Mouse (Mus musculus): ENCODE results near the gene Syn3.
"Not testable (repeated sequence)": the region's sequence is repeated elsewhere in the genome, so short reads cannot be mapped to it uniquely, and the experiment has no call there.

Syn3 gene

DNA sequence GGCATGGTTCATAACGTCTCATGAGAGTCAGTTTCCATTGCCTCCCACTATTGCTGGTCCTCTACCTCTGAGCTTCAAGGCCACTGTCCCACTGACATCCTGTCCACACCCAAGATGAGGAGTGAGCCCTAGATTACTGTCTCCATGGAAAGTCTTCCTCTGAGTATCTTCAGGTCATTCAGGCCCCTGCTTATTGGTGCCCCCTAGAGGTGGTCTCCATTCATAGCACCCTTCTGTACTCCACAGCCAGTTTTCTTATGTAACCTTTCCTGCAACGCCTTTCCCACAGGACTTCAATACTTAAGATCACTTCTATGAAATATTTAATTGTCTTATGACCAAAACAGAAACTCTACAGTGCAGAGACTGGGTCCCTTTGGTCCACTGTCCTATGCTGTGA lies 80.4 kb downstream of the Syn3 start:
- no peak for DNase-seq (ENCODE audit: low spot score)

DNA sequence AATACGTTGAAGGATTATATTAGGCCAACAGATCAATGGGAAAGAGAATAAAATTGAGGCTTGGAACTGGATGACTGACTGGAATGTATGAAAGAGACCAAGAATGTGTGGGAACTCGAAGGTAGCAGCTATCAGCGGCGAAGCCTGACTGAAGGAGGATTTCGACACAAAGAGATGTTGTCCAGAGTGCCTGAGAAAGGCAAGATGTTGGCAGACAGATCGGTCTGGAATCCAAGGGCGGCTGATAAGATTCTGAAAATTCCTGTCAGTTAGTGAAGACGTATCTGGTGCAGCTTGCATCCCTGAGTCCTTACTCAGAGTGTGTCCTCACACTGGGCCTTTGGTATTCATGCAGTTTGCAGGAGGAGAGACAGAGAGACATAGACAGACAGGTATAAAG lies 81.9 kb downstream of the Syn3 start:
- no peak for DNase-seq (ENCODE audit: low spot score)

DNA sequence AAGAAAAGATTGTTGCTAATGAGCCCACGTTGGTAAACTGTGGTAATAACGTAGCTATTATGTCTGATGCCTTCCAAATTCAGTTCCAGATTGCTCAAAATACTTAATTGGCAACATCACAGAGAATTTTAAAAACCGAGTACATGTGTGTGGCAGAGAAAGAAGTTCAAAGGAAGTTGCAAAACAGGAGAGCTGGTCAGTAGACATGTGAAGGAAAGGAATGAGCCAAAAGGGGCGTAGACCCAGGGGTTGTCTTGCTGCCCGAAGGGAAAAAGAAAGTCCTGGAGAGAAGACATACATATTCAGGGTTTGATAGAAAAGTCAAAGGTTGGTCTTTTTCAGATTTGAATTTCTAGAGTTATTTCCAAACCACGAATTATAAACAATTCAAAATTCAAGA lies 87.8 kb downstream of the Syn3 start:
- no peak for DNase-seq (ENCODE audit: low spot score)

DNA sequence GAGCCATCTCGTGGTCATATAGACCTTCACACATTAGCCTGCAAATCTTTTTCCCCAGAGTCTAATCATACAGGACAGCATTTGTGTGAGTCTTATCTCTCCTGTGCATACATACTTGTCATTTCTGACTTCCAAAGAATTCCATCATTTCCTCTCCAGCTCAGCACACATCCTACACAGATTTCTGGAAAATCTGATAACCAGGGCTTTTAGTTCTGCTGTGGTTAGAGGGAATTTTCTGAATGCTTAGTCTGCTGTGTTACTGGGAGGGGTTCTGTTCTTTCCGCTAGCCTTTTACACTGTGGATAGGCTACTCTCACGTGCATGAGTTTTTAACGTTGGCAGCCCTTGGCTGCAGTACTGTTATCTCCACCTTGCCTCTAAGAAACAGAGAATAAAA lies 91.7 kb downstream of the Syn3 start:
- DNase-seq (ENCODE audit: low spot score) = no peak

DNA sequence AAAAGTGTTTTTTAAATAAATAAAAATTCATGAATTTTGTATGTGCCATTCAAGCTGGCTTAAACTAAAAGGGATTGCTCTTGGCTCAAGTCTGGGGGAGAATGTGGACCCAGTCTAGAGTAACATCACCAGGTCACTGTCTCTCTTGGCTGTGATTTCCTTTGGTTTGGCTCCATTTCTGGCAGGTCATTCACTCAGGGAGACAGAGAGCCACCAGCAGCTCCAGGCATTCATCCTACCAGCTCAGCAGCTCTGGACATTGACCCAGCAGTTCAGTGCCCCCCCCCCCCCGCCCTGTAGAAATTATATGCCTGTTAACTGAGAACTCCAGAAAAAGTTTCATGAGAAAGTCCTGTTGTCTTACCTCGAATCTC lies 100.4 kb downstream of the Syn3 start:
- no peak for DNase-seq (ENCODE audit: low spot score)

DNA sequence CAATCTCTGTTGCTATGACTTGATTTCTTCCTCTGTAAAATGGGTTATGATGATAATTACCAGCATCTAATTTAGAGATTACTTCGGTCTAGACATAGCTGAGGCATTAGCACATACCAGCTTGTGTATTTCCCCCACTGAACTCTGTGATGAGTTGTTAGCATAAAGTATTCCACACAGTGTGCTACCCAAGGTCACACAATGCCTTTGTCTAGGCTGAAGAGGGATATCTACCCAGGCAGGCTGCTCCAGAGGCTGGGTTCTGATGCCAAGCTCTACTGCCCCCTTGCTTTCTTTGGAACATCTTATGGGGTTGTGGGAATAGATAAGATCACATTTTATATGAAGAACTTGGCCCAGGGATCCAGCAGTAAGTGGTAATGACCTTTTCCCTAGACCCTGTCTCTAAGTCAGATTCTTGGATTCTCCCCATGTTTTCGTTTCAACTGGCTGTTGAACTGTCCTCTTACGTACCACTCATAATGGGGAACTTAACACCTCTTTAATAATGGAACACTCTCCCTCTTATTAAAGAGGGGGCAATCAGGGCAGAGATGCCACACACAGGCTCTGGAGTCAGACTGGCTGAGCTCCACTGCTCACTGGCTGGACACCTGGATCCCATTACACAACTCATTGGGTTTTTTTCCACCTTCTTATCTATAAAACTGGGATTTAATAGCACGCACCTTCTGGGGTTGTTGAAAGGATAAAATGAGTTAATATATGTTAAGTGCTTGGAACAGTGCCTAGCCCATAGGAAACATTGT lies 100.9 kb downstream of the Syn3 start:
- no peak for DNase-seq (ENCODE audit: low spot score)

DNA sequence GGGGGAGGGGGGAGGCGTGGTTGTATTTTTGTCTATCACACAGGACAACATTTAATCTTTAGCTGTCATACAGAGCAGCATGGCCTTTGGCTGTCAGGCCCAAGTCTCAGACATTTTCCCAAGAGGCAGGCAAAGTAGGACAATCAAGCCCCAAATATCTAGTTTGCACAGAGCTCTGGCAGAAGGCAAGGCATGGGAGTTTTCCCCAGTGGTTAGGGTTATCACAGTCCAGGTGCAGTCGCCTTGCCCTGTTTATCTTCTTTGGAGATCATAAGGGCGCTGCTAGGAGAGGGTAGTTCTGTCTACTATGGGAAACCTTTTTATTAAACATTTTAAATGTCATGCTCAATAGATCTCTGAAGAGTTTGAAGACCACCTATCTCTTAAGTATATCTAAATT lies 106.3 kb downstream of the Syn3 start:
- DNase-seq (ENCODE audit: low spot score) = no peak

DNA sequence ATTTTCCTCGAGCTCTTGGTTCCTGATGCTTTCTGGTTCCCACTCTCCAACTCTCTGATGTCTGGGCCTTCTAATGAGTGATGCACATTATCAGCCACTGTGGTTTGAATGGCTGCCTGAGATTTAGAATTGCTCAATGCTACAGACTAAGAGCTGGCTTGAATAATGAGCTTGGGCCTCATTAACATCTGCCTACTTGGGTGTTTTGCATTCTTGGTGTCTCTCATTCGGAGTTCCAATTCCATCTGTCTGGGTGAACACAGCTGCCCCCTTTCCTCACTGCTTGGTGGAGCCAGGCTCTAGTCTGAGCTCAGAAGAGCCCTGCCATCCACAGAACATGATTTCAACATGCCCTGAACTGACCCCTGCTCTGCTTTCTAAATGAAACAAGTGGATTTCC lies 108.8 kb downstream of the Syn3 start:
- no peak for DNase-seq (ENCODE audit: low spot score)

DNA sequence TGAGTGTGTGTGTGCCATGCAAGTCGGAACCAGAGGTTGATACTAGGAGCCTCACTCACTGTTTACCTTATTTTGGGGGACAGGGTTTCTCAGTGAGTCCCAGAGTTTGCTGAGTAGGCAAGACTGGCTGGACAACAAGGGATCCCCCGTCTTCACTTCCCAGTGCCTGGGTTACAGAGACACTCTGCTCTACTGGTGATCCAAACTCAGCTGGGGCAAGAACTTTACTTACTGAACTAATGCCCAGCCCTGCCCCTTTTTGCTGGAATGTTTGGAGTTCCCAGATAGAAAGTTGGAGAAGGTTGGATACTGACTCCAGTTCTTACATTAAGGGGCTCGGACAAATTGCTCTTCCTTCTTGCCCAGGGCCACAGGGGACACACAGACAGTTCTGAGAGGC lies 109.3 kb downstream of the Syn3 start:
- no peak for DNase-seq (ENCODE audit: low spot score)

DNA sequence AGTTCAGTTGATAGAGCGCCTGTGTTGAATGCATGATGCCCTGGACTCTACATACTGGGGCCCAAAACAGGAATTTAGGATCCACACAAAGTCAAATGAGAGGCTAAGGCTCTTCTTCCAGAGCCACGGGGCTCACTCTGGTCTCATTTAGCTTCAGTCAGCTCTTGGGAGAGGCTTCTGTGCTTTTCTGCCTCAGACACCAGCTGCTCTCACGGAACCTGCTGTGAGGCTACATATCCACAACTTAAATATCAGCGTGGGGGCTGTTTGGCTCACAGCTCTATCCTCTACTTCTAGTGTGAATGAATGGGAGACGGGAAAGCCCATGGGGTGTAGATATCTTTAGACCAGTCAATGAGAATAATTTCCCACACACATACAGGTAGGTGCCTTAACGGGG lies 109.9 kb downstream of the Syn3 start:
- DNase-seq (ENCODE audit: low spot score) = no peak

DNA sequence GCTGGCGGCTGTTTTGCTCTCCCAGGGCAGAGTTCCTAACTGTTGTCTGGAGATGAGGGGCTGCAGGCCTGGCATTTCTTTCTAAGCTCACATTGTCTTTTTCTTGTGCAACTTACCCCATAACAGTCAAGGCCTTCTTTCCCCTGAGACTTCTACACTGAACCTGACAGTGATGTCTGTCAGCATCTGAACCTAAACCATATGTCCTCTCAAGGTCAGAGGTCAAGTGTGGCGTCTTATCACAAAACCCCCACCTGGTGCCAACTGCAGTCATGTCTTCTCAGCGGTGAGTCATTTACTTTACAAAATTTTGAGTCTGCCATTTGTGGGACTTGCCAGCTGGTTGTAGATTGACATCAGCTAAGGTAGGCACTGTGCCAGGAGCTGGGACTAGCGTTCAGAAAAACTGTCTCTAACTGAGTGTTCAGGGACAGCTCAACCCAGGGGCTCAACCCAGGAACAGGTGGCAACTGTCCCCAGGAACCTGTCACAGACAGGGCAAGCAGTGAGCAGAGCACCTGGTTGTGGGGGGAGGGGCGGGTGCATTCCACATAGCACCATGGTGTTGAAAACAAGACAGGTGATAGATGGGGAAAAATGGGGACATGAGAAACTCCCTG lies 110.8 kb downstream of the Syn3 start:
- no peak for DNase-seq (ENCODE audit: low spot score)

DNA sequence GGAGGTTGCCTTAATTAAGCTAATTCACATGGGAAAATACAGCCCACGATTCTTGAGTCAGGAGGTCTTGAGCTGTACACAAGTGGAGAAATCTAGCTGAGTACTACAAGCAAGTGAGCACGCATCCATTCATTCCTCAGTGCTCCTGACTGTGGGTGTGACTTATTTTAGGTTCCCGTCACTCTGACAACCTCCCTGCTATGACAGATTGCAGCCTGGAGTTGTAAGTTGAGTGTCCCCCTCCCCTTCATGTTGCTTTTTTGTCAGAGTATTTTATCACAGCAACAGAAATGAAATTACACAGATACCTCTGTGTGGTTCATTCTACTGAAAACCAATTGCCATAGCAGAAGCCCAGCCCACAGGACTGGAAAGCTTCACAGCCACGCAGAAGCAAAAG lies 112.5 kb downstream of the Syn3 start:
- no peak for DNase-seq (ENCODE audit: low spot score)

DNA sequence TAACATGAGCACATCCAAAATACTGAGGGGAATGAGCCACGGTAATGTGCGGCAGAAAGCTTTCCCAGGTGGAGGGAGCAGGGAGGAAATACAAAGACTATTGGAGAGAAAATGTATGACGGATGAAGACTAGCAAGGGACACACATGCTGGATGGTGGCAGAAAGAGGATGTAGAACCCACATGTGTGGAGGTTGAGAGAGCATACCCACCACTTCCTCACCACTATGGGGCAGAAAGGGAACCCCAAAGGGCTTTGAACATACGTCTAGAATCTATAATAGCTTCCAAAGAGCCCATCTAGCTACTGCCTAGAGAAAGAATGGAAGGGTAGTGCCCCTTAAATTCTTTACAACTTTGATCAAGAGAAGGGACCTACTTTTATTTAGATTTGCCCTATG lies 113.0 kb downstream of the Syn3 start:
- DNase-seq (ENCODE audit: low spot score) = no peak

DNA sequence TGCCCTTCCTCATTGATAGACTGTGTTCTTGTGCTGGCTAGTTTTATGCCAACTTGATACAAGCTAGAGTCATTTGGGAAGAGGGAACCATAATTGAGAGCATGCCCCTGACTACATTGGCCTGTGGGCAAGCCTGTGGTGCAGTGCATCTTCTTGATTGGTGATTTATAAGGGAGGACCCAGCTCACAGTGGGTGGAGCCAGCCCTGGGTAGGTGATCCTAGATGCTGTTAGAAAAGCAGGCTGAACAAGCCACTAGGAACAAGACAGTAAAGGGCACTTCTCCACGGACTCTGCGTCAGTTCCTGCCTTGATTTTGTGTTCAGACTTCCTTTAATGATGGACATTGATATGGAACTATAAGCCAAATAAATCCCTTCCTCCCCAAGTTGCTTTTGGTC lies 114.0 kb downstream of the Syn3 start:
- DNase-seq (ENCODE audit: low spot score) = no peak

DNA sequence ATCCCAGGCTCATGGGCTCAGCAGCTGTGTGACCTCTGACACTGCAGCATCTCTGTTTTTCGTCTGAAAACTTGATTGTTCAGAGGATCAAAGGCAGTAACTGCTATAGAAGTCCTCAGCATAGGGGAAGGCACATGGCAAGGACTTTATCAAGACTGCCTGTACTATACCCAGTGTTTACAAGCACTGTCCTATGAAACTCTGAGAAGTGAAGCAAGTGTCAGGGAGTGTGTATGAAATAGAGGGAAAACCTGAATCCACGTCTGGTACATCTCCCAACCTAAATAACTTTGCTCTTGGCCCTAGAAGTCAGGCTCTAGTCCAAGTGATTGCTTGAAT lies 116.8 kb downstream of the Syn3 start:
- no peak for DNase-seq (ENCODE audit: low spot score)

DNA sequence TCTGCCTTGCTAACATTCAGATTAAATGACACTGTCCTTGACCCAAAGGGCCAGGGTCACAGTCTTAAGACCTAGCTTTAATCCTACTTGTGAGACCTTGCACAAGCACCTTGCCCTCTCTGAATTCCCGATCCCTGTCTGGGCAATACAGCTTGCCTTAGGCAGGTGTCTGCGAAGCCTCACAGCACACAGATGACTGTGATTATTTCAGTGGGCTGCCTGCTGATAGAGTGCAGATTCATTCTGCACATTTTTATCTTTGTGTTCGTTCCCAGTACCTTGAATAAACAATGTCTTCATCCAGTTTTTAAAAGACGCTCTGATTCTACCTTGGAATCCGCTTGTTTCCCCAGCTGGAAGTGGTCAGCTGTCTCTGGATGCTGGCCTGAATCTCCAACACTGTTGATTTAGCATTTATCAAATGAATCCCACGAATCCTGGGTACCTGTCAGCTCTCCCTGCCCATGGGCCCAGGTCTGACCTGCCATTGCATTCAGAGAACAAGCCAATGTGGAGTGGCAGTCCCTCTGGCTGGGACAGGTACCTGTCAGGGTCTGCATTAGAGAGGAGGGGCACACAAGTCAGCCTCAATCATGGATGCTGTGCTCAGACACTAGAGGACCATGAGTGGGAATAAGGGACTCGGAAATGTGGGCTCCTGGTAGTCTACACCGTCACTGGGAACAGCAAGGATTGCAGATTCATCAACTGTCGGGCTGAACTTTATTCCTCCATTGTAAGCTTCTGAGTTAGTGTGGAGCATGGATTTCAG lies 117.4 kb downstream of the Syn3 start:
- DNase-seq (ENCODE audit: low spot score) = no peak

DNA sequence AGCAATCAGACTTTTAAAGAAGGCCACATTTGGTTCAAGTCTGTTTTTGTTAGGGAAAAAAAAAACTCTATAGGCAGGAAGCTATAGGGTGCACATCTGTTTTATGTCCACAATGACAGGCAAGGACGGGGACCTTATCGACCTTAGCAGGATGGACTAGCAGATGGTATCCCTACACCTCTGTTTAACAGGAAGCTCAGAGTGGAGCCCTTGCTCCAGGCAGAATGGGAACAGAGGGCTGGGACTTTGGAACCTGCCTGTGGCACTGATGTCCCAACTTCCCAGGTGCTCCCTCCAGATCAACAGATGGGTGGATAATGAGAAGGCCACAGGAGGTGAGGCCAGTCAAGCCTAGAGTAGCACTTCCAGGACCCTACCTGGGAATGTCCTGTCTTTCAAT lies 118.1 kb downstream of the Syn3 start:
- DNase-seq (ENCODE audit: low spot score) = no peak

DNA sequence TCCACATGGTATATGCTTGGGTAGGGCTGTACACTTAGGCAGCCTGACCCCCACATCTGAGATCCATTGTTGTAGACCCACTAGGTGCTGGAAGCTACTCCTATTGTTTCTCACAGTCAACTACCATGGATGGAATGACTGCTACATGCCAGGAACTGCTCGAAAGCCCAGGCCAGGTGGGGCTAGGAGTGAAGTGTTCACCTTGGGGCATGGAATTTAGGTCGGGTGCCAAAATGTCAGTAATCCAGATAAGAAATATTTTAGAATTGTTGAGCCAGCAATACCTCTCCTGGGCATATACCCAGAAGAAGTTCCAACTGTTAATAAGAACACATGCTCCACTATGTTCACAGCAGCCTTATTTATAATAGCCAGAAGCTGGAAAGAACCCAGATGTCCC lies 119.9 kb downstream of the Syn3 start:
- DNase-seq (ENCODE audit: low spot score) = not testable (repeated sequence)

DNA sequence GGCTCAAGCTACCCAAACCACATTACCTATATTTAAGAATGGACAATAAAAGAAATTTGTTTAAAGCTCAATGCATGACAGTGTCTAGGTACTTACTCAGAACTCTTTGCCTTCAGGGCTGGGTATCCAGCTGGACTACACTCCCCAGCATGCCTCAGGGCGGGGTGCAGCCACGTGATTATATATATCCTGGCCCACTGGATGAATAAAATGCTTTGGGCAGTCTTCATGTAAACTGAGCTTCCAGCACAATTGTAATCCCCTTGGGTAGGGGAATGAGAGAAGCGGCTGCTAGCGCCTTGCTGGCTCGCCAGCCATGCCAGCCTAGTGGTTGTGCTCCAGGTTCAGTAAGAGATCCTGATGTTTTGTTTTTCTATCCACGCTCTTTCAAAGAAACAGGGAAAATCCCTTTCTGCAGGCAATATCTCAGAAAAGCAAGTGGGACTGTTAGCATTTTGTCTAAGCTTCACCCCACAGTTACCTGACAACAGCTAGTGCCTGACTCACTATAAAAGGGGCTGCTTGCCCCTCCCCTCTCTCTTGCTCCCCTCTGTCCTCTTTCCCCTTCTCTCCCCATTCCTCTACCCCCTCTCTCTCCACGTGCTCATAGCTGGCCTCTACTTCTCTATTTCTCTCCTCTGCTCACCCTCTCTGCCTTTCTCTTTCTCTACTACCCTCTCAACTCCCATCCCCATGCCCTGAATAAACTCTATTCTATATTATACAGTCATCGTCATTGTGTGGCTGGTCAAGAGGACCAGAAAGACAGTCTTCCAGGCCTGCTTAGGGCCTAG lies 122.1 kb downstream of the Syn3 start:
- DNase-seq (ENCODE audit: low spot score) = no peak

DNA sequence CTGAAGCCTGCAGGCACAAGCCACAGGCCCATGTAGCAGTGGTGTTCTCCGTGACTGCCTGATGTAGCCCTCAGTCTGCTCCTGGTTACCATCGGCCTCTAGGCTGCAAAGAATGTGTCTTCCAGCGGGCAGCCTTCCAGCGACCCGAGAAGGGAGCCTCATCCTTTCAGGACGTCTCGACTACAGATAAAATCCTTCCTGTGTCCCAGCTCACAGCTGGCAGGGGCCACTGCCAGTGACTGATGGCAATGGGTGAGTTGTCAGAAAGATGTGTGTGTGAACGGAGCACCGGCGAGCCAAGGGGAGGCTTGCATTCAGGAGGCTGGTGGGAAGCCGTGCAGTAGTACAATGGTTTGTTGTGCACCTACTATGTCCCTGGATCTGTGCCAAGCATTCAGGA lies 122.8 kb downstream of the Syn3 start:
- DNase-seq (ENCODE audit: low spot score) = no peak

DNA sequence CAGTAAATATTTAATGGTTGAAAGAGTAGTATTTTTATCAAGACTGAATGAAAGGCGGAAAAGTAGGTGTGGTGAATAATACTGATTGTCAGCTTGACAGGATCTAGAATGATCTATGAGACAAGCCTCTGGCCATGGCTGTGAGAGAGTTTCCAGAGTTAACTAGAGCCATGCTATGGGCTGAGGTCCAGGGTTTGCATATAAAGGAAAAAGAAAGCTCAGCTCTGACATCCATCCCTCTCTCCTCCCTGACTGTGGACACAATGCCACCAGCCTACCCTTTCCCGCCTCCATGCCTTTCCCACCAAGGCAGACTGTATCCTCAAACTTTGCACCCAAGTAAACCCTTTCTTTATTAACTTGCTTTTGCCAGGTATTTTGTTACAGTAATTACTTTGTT lies 124.6 kb downstream of the Syn3 start:
- no peak for DNase-seq (ENCODE audit: low spot score)

DNA sequence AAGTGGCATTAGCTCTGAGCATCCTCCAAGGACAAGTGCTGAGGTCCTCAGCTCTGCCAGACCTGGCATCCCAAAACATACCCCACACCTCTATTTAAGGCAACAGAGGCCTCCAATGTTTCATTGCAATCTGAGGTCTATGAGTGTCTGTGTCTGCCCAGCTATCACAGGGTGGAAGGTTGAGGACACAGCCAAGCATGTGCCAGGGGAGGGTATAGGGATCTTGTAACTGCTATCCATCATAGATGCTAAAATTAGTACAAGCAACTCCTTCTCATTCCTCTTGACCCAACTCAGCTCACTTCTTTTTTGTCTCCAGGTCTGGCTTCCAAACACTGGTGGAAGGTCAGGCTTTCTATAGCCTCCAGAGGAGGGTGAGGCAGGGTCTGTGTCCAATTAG lies 127.1 kb downstream of the Syn3 start:
- DNase-seq (ENCODE audit: low spot score) = no peak

DNA sequence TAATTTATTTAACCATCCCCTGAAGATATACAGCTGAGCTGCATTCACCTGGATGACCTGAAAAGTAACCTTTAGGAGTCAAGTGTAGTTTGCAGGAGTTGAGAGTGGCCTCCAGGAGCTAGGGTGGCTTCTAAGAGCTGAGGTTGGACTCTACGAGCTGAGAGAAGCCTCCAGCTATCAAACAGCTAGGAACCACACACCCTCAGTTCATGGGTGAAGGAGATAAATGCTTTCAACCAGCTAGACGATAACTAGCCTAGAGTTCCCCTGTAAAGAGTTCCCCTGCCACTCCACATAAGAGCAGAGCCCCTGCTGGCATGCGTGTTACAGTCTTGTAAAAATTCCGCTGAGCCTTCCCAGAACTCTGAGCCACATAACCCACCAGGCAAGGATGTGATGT lies 129.3 kb downstream of the Syn3 start:
- DNase-seq (ENCODE audit: low spot score) = no peak

All from urinary bladder, postnatal 10 days (tissue).